Mouse (Mus musculus) spleen, adult 18-20 months (tissue): ENCODE measurements around the gene Klra6.
"Not testable (repeated sequence)": the region's sequence is repeated elsewhere in the genome, so short reads cannot be mapped to it uniquely, and the experiment has no call there.

Source experiments
- DNase-seq, 2 experiments: peaks; one replicate each; pipeline ENCODE4 v3.0.0; 2022; ENCODE audit warnings: mixed read lengths in 2 of 2

Klra6 gene

GRCm38 (mm10) chr6:130026854-130027253 lies at the start of gene Klra6:
Klra6 (minus strand) TSS chr6:130026954.
- no peak for DNase-seq

GRCm38 (mm10) chr6:130067171-130067570 lies 40.4 kb upstream of the Klra6 start, which contains the start of gene Klra4:
Klra4 (minus strand) TSS chr6:130067271.
- not testable (repeated sequence) for DNase-seq

GRCm38 (mm10) chr6:130065196-130065595 lies 38.4 kb upstream of the Klra6 start:
- no peak for DNase-seq

GRCm38 (mm10) chr6:130035146-130035545 lies 8.4 kb upstream of the Klra6 start:
- DNase-seq = not testable (repeated sequence)

GRCm38 (mm10) chr6:130031493-130032089 lies 4.8 kb upstream of the Klra6 start:
- DNase-seq = not testable (repeated sequence)
